In the genomic region with DNA sequence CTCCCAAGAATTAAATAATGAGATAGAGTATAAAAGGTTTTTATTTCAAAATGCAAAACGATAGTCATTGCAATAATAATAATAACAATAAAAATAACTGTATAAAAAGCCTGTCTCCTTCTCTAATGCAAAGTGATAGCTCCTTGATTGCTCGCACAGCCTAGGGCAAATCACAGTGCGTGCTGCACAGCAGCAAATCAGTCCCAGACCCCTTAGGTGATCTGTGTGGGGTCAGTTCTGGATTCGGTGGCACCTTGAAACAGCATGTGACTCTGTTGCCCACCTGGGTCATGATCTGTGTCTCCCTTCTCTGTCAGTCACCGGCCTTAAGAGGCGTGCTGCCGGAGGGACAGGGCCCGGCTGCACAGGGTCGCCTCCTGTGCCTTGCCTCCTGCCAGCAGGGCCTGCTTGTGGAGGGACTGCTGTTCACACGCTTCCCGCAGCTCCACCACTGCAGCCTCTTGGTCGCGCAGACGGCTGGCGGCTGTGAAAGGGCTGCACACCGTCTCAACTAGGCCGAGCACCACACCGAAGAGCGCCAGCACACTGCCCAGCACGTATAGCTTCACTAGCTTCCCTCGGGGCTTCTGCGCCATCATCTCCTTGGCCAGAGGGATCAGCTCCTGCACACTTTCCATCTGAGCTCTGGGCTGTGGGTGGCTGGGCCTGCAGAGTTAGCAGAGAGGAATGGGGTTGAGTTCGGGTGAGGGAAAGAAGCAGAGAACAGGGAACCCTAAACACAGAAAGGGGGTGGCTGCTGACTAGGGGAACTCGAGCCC, we compare ENCODE assay signal across 8 mouse cellular contexts. TPM values are rescaled to one million over a fixed set of nuclear protein-coding genes. Genes with fewer than 3 reads are reported as not detected.
DNase-seq lines count a peak whose midpoint lies in the region; ATAC-seq and TF ChIP-seq lines count a peak whose summit lies in the region.

No protein-coding gene starts in this region.

- DNase-seq in MN1 (ENCODE audit: low spot score): peak; percentile 61
- peak; percentile 66 for DNase-seq in embryo, embryonic 9.5 days (ENCODE audit: extremely low spot score)
- peak in 1 of 2 experiments; percentile 25 for DNase-seq in layer of hippocampus, adult 2 months (ENCODE audit: low spot score in 2 of 2)
- DNase-seq in ovary, adult 18-20 months (ENCODE audit: low spot score): no peak

- peak overlapping the region; percentile 79 for H3K4me2 ChIP-seq in heart, embryonic 16.5 days (ENCODE audit: low read depth, low read length)
- H3K4me2 ChIP-seq in stomach, embryonic 15.5 days: peak overlapping the region; percentile 66

- H3K9me3 ChIP-seq in E14TG2a.4 (ENCODE audit: low read length): no peaks in the 10 kb centered on the region
- H3K9me3 ChIP-seq in heart, embryonic 16.5 days (replicated peaks; ENCODE audit: control insufficient read depth, low read length): no peaks in the 10 kb centered on the region
- no peaks in the 10 kb centered on the region for H3K9me3 ChIP-seq in megakaryocyte, embryonic 14.5 days
- H3K9me3 ChIP-seq in stomach, embryonic 15.5 days: no peaks in the 10 kb centered on the region

- H3K27ac ChIP-seq in heart, embryonic 16.5 days (ENCODE audit: low read length): peak overlapping the region; percentile 97
- H3K27ac ChIP-seq in layer of hippocampus, adult 2 months: peak overlapping the region; percentile 95
- H3K27ac ChIP-seq in stomach, embryonic 15.5 days: peak overlapping the region; percentile 89

- H3K27me3 ChIP-seq in E14TG2a.4 (ENCODE audit: insufficient read depth, low read length): peaks cover 47% of the 10 kb centered on the region
- no peaks in the 10 kb centered on the region for H3K27me3 ChIP-seq in heart, embryonic 16.5 days (ENCODE audit: control insufficient read depth, insufficient read depth, low read length)
- H3K27me3 ChIP-seq in megakaryocyte, embryonic 14.5 days (replicated peaks): peaks cover 13% of the 10 kb centered on the region
- no peaks in the 10 kb centered on the region for H3K27me3 ChIP-seq in stomach, embryonic 15.5 days (replicated peaks)

- peak; percentile 43 for ATAC-seq in heart, embryonic 16.5 days (replicated peaks; ENCODE audit: extremely low read depth, insufficient read depth, low FRiP score)
- ATAC-seq in stomach, embryonic 15.5 days (ENCODE audit: insufficient read depth, low FRiP score, low read depth): peak; percentile 37

- H3K9ac ChIP-seq in heart, embryonic 16.5 days (ENCODE audit: low read length): peak overlapping the region; percentile 85
- H3K9ac ChIP-seq in stomach, embryonic 15.5 days: peak overlapping the region; percentile 17; the same call in 1 of the 2 replicates

- no peak for TF ChIP-seq CTCF in E14TG2a.4 (conservative IDR thresholded peaks at IDR 0.05; ENCODE audit: low read length)
- TF ChIP-seq CTCF in layer of hippocampus, adult 2 months (conservative IDR thresholded peaks at IDR 0.05): 0 out of 2 replicates have a peak, but pooled peaks have one; percentile 8

- H3K36me3 ChIP-seq in E14TG2a.4 (ENCODE audit: insufficient read depth, low read length): no peaks in the 10 kb centered on the region
- no peaks in the 10 kb centered on the region for H3K36me3 ChIP-seq in heart, embryonic 16.5 days (ENCODE audit: control insufficient read depth, insufficient read depth)
- no peaks in the 10 kb centered on the region for H3K36me3 ChIP-seq in megakaryocyte, embryonic 14.5 days (replicated peaks; ENCODE audit: low read length)
- no peaks in the 10 kb centered on the region for H3K36me3 ChIP-seq in stomach, embryonic 15.5 days

- H3K4me3 ChIP-seq in E14TG2a.4 (replicated peaks; ENCODE audit: low read length): peak overlapping the region; percentile 73
- H3K4me3 ChIP-seq in heart, embryonic 16.5 days (ENCODE audit: low read length): peak overlapping the region; percentile 53
- H3K4me3 ChIP-seq in layer of hippocampus, adult 2 months: peak overlapping the region; percentile 48
- peak overlapping the region; percentile 42 for H3K4me3 ChIP-seq in megakaryocyte, embryonic 14.5 days (replicated peaks)
- peak overlapping the region; percentile 48 for H3K4me3 ChIP-seq in stomach, embryonic 15.5 days (replicated peaks)

- peaks cover 38% of the 10 kb centered on the region for H3K4me1 ChIP-seq in E14TG2a.4 (replicated peaks; ENCODE audit: low read depth, low read length)
- H3K4me1 ChIP-seq in heart, embryonic 16.5 days (ENCODE audit: control insufficient read depth, insufficient read depth, low read length): peaks cover 12% of the 10 kb centered on the region
- peaks cover 6% of the 10 kb centered on the region; the same call in 1 of the 2 replicates for H3K4me1 ChIP-seq in megakaryocyte, embryonic 14.5 days
- H3K4me1 ChIP-seq in stomach, embryonic 15.5 days: peaks cover 13% of the 10 kb centered on the region

- WGBS in heart, embryonic 16.5 days: 12% methylated on average over 24 of the region's 24 CpGs
- WGBS in stomach, embryonic 15.5 days: 19% methylated on average over 24 of the region's 24 CpGs

RNA-seq across cellular contexts. Expression of a gene that starts 0.7 kb away (rescaled TPM):
- 118 and 147 TPM in 2 replicates for polyA plus RNA-seq in heart, embryonic 16.5 days (2015; fragmentation: Nextera tagmentation; extraction: Ambion mirVana)
- total RNA-seq in layer of hippocampus, adult 2 months (2021): 10 to 100 TPM in 1 of 2 experiments, 1 to 10 TPM in 1; 8.5 to 10.0 TPM
- 1.5 TPM in 1 of 2 replicates, not detected in the other for polyA plus RNA-seq in megakaryocyte, embryonic 14.5 days (2012; ENCODE audit: insufficient read depth, low replicate concordance)
- 30.6 and 38.3 TPM in 2 replicates for polyA plus RNA-seq in stomach, embryonic 15.5 days (2015; fragmentation: Nextera tagmentation; extraction: Ambion mirVana)

RNA-seq across cellular contexts. Expression of a gene that starts 8.5 kb away (rescaled TPM):
- polyA plus RNA-seq in heart, embryonic 16.5 days (2015; fragmentation: Nextera tagmentation; extraction: Ambion mirVana): 3.7 and 9.5 TPM in 2 replicates
- 10 to 100 TPM; 42.9 to 52.8 TPM for total RNA-seq in layer of hippocampus, adult 2 months (2021)
- polyA plus RNA-seq in megakaryocyte, embryonic 14.5 days (2012; ENCODE audit: insufficient read depth, low replicate concordance): 0.27 TPM in 1 of 2 replicates, not detected in the other
- 1.8 and 2.4 TPM in 2 replicates for polyA plus RNA-seq in stomach, embryonic 15.5 days (2015; fragmentation: Nextera tagmentation; extraction: Ambion mirVana)

Comparison
In these comparisons a context has a peak if more than half of its experiments do, and no peak if none do; other contexts are left out.
1. RNA of a gene that starts 0.7 kb away (polyA plus RNA-seq): 118 to 147 TPM in heart, embryonic 16.5 days and 30.6 to 38.3 TPM in stomach, embryonic 15.5 days; 1.5 TPM in megakaryocyte, embryonic 14.5 days; every median in the first group is over 10 times any median in the second.
2. Peak in every context shown above with its lines, with median percentiles within 50 percentile points of each other: H3K4me3 ChIP-seq and H3K27ac ChIP-seq.